Mouse (Mus musculus) spleen, adult 2 months (tissue): ENCODE results near the gene Wdfy1. TPM values are rescaled to one million over a fixed set of nuclear protein-coding genes. Genes with fewer than 3 reads are reported as not detected.
A peak's percentile ranks its signal among the peaks of the same experiment; 100 is the strongest.

Experiments used
- DNase-seq, 2 experiments: peaks; one replicate each; pipeline versions ENCODE4 v3.0.0 to v3.0.0-alpha.2; 2012 to 2021; ENCODE audit warnings: low spot score in 2 of 2, low read depth in 1 of 2
- H3K27ac ChIP-seq: fragments of 200-500 bp; 2 replicates; pipeline ENCODE4 v1.5.1; 2012; ENCODE audit warnings: low read length, inconsistent platforms; ENCODE audit not compliant: insufficient read depth
- H3K27me3 ChIP-seq: fragments of 200-500 bp; 2 replicates; pipeline ENCODE4 v1.6.1; 2012; ENCODE audit warnings: mild to moderate bottlenecking, moderate library complexity, low read length, inconsistent platforms; ENCODE audit not compliant: control insufficient read depth, insufficient read depth
- H3K36me3 ChIP-seq: fragments of 200-500 bp; 2 replicates; pipeline ENCODE4 v1.6.1; 2012; ENCODE audit warnings: mild to moderate bottlenecking, low read length, inconsistent platforms; ENCODE audit not compliant: control insufficient read depth, insufficient read depth
- H3K4me1 ChIP-seq: fragments of 200-500 bp; 2 replicates; pipeline ENCODE4 v1.6.1; 2011; ENCODE audit warnings: inconsistent platforms; ENCODE audit not compliant: control insufficient read depth, insufficient read depth, insufficient read length
- H3K4me3 ChIP-seq: fragments of 200-500 bp; 2 replicates; pipeline ENCODE4 v1.5.1; 2011; ENCODE audit warnings: mild to moderate bottlenecking, inconsistent platforms; ENCODE audit not compliant: insufficient read depth, insufficient read length; ENCODE audit errors: extremely low read depth
- CTCF ChIP-seq: fragments of 200-500 bp; IDR thresholded peaks from 2 replicates; pipeline ENCODE4 v1.5.1; 2011; ENCODE audit warnings: mild to moderate bottlenecking, inconsistent platforms; ENCODE audit not compliant: insufficient read depth, insufficient read length, insufficient replicate concordance; ENCODE audit errors: extremely low read depth
- POLR2A ChIP-seq: fragments of 200-500 bp; IDR thresholded peaks from 2 replicates; pipeline ENCODE4 v1.6.1; 2011; ENCODE audit warnings: low read depth, low read length, inconsistent platforms
- WGBS: fragments of 180-500 bp; shearing (Covaris S2); methylation state at CpG from one replicate; pipeline ENCODE4 v1.1.7; 2018; 5-methylcytosine and 5-hydroxymethylcytosine counted together
- polyA plus RNA-seq: library from polyadenylated mRNA; depleted of rRNA; stranded (reverse); fragments of >200 nt; gene quantifications from 2 replicates; pipeline ENCODE4 v1.2.3, GENCODE M21; 2012

Wdfy1 gene
- polyA plus RNA-seq, 1 experiment: 22.1 TPM

DNA sequence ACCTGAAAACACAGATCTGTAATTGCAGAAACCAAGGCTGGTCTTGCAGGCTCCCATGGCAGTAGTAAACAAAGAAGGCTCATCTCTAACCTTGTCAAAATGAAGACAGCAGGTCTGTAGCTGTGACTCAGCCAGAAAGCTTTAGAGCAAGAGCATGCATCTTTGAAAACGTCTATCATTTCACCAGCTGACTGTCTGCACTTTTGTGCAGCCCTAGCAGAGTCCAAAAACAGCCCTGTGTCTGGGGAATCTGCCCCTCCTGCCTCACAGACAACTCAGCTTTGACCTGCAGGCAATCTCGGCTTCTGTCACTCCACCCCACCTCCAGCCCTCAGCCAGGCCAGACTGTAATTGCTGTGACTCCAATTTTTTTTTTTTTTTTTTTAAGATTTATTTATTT lies 20.6 kb downstream of the Wdfy1 start:
- H3K4me1 ChIP-seq: peaks cover 21% of the 10 kb centered on the region
- no peak for DNase-seq
- no peak overlapping the region for H3K27ac ChIP-seq
- H3K4me3 ChIP-seq: no peak overlapping the region
- no peaks in the 10 kb centered on the region for H3K36me3 ChIP-seq
- 65% methylated on average over 2 of the region's 2 CpGs for WGBS
- no peaks in the 10 kb centered on the region for H3K27me3 ChIP-seq
- TF ChIP-seq CTCF (no peak), POLR2A (no peak)

- no peak for TF ChIP-seq CTCF
- no peak for TF ChIP-seq POLR2A
- DNase-seq: no peak
- Histone ChIP-seq H3K27me3 (no peaks in the 10 kb centered on the region), H3K4me3 (no peak overlapping the region), H3K4me1 (peaks cover 21% of the 10 kb centered on the region), H3K27ac (no peak overlapping the region), H3K36me3 (no peaks in the 10 kb centered on the region)
- WGBS: 89% methylated on average over 3 of the region's 3 CpGs
Observed at GRCm38 (mm10) chr1:79754936-79755335, 21.0 kb downstream of the Wdfy1 start.

DNA sequence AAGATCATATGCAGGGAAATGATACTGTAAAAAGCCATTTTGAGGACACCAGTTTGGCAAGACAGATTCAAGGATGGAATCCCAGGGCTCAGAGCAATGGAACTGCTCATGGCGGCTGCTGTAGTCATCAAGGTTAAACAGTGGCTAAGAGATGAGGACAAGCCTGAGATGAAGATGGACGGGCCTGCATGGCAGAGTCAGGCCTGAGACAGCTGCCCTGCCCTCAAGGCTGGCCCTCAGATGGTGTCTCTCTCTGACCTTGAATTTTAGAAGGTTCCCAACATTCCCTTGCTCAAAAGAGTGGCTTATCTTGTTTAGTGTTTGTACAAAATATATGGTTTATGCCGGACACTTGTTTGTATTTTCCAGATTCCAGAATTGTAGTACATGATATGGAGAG lies 22.5 kb downstream of the Wdfy1 start:
- TF ChIP-seq CTCF (no peak), POLR2A (no peak)
- WGBS: 89% methylated on average over 3 of the region's 3 CpGs
- H3K27me3 ChIP-seq: no peaks in the 10 kb centered on the region
- H3K36me3 ChIP-seq: no peaks in the 10 kb centered on the region
- no peak overlapping the region for H3K27ac ChIP-seq
- H3K4me3 ChIP-seq: no peak overlapping the region
- no peak for DNase-seq
- H3K4me1 ChIP-seq: peaks cover 25% of the 10 kb centered on the region

DNA sequence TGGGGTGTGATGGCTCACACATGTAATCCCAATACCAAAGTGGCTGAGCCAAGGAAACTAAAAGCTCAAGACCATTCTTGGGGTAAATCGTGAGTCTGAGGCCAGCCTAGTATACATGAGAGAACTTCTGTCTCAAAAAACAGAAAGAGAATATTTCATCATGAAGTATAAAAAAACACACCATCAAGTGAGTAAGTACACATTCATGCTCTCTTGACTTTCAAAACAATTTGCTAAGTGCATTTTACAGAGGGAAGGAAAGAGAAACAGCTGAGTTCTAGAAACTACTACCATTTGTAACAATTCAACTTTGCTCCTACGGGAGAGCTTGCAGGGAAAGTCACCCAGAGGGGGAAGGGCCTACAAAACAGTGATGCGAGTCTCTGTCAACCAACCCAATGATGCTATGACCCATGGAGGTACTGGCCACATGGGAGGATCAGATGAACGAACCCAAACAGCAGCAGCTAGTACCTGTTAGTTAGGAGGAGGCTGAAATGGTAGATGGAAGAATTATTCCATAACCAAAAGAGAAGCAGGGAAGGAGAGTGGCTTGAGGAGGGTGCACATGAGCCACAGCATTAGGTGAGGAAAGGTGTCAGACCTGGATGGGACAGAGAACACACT lies 23.1 kb downstream of the Wdfy1 start:
- peak overlapping the region; percentile 74 for H3K27ac ChIP-seq
- WGBS: 70% methylated on average over 4 of the region's 4 CpGs
- no peak for DNase-seq
- H3K36me3 ChIP-seq: no peaks in the 10 kb centered on the region
- no peak overlapping the region for H3K4me3 ChIP-seq
- peaks cover 25% of the 10 kb centered on the region for H3K4me1 ChIP-seq
- H3K27me3 ChIP-seq: no peaks in the 10 kb centered on the region
- no peak for TF ChIP-seq CTCF
- TF ChIP-seq POLR2A: no peak

GRCm38 (mm10) chr1:79752015-79752695 lies 23.8 kb downstream of the Wdfy1 start:
- H3K27me3 ChIP-seq: no peaks in the 10 kb centered on the region
- H3K27ac ChIP-seq: peak overlapping the region; percentile 68
- no peak for DNase-seq
- H3K4me1 ChIP-seq: peaks cover 25% of the 10 kb centered on the region
- TF ChIP-seq POLR2A (no peak), CTCF (no peak)
- H3K4me3 ChIP-seq: no peak overlapping the region
- no peaks in the 10 kb centered on the region for H3K36me3 ChIP-seq
- 33% methylated on average over 7 of the region's 7 CpGs for WGBS

DNA sequence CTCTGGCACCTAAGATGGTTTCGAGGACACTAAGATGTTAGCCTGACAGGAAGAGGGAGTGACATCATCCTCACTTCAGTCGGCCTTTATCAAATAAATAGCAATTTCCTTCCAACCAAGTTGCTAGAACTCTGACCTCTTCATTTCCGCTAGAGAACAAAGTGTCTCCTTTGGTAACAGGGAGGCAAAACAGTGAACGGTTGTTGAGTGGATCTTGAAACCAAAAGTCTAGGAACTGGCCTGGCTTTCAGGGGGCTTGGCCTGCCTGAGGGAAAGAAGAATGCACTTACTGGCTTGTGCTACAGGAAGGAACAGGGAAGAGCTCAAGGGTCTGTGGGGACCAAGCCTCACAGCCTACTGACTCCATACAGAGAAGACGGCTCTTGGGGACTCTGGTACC lies 24.8 kb downstream of the Wdfy1 start:
- peak overlapping the region; percentile 68 for H3K27ac ChIP-seq

DNA sequence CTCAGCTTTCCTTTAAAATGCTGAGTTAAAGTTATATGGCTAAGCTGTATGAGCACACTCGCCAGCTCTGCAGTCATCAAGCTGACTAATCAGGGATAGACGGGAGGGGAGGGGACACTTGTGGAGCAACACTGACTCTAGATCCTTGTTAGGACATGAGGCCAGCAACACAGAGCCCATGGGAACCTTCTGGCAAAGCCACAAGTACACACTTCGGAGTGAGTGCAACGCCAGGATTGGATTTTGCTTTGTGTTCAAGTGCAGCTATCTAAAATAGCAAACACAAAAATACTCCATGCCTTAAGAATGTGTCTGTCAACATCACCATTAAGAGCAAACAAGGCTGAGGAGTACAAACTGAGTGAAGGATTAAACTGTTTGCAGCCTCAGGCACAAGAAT lies 29.9 kb downstream of the Wdfy1 start:
- Histone ChIP-seq H3K4me1 (peaks cover 3% of the 10 kb centered on the region; the same call in 1 of the 2 replicates), H3K4me3 (no peak overlapping the region), H3K36me3 (no peaks in the 10 kb centered on the region), H3K27me3 (no peaks in the 10 kb centered on the region), H3K27ac (no peak overlapping the region)
- TF ChIP-seq CTCF (no peak), POLR2A (no peak)
- 85% methylated on average over 4 of the region's 4 CpGs for WGBS
- DNase-seq: no peak

More for the DNA sequence above, 24.8 kb downstream of the Wdfy1 start:
- 35% methylated on average over 5 of the region's 5 CpGs for WGBS
- no peaks in the 10 kb centered on the region for H3K27me3 ChIP-seq
- H3K4me3 ChIP-seq: no peak overlapping the region
- peaks cover 23% of the 10 kb centered on the region for H3K4me1 ChIP-seq
- no peaks in the 10 kb centered on the region for H3K36me3 ChIP-seq
- DNase-seq: no peak
- TF ChIP-seq CTCF (no peak), POLR2A (no peak)

DNA sequence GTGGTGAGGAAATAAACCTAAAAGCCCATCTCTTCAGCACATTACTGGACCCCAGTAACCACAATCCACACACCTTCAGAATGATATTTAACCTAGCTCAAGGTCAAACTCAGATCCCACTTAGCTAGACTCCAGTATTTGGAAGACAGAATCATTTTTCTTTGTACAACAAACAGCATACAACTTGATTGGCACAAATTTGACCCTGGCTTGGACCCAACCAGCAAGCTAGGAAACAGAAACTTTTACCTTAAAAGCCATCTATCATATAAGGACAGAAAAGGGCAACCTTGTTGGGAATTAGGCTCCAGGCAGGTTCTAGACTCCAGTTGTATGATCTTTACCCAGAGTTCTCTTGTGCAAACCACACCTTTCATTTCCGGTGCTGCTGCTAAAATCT lies 32.6 kb downstream of the Wdfy1 start:
- 89% methylated on average over 1 of the region's 1 CpGs for WGBS
- no peak for DNase-seq
- H3K27ac ChIP-seq: no peak overlapping the region

More for the DNA sequence above, 32.6 kb downstream of the Wdfy1 start:
- H3K4me3 ChIP-seq: no peak overlapping the region
- H3K4me1 ChIP-seq: no peaks in the 10 kb centered on the region
- peaks cover 4% of the 10 kb centered on the region; the same call in 1 of the 2 replicates for H3K36me3 ChIP-seq
- TF ChIP-seq POLR2A (no peak), CTCF (no peak)
- H3K27me3 ChIP-seq: no peaks in the 10 kb centered on the region
